Mouse (Mus musculus) ES-E14 (cell line): ENCODE measurements at regions not wholly inside any gene's neighbourhood (a gene's known extent, or its start where the extent isn't known, plus 50 kb on each side); places are given as distances from the start of the nearest gene placed in this dataset.

ENCODE experiments used
- DNase-seq: peaks from one replicate; pipeline ENCODE4 v3.0.0-alpha.2; 2013; ENCODE audit warnings: low read depth, low spot score
- H3K27ac ChIP-seq: 2 replicates; pipeline ENCODE4 v1.5.1; 2012; ENCODE audit warnings: low read depth, mild to moderate bottlenecking, low read length, moderate library complexity, mixed read lengths; ENCODE audit not compliant: poor library complexity, insufficient read depth, severe bottlenecking
- H3K36me3 ChIP-seq: 2 replicates; pipeline ENCODE4 v1.6.1; 2012; ENCODE audit warnings: mild to moderate bottlenecking, low read length, moderate library complexity, mixed read lengths; ENCODE audit not compliant: control insufficient read depth, poor library complexity, insufficient read depth, severe bottlenecking
- H3K4me1 ChIP-seq, 2 experiments: fragments of 150-350 bp in 1 of 2; sonication (generic) in 1 of 2; 2 replicates each; pipeline ENCODE4 v1.6.1; 2012; ENCODE audit warnings: low read length in 2 of 2, mild to moderate bottlenecking in 1 of 2, mixed read lengths in 1 of 2; ENCODE audit not compliant: control insufficient read depth in 2 of 2, insufficient read depth in 2 of 2, poor library complexity in 1 of 2
- H3K4me3 ChIP-seq, 2 experiments: fragments of 150-350 bp in 1 of 2; sonication (generic) in 1 of 2; 2 replicates each; pipeline ENCODE4 v1.5.1; 2012; ENCODE audit warnings: low read length in 2 of 2, low read depth in 1 of 2, mild to moderate bottlenecking in 1 of 2, mixed read lengths in 1 of 2; ENCODE audit not compliant: insufficient read depth in 1 of 2, poor library complexity in 1 of 2, severe bottlenecking in 1 of 2
- H3K9ac ChIP-seq: 2 replicates; pipeline ENCODE4 v1.6.1; 2012; ENCODE audit warnings: low read depth, mild to moderate bottlenecking, low read length, mixed read lengths; ENCODE audit not compliant: poor library complexity, insufficient read depth, severe bottlenecking
- H3K9me3 ChIP-seq: fragments of 150-350 bp; sonication (generic); 2 replicates; pipeline ENCODE4 v1.6.1; 2012; ENCODE audit warnings: low read depth, mild to moderate bottlenecking, low read length; ENCODE audit not compliant: control insufficient read depth, insufficient read depth
- CHD2 ChIP-seq: IDR thresholded peaks from 2 replicates; pipeline ENCODE4 v1.6.1; 2014; ENCODE audit warnings: mild to moderate bottlenecking, low read depth, low read length, inconsistent platforms
- HCFC1 ChIP-seq: IDR thresholded peaks from 2 replicates; pipeline ENCODE4 v1.6.1; 2012; ENCODE audit warnings: low read length, inconsistent platforms, borderline replicate concordance; ENCODE audit not compliant: insufficient read depth
- MAFK ChIP-seq: IDR thresholded peaks from 2 replicates; pipeline ENCODE4 v1.6.1; 2014; ENCODE audit warnings: mild to moderate bottlenecking, low read depth, low read length, inconsistent platforms; ENCODE audit not compliant: insufficient read depth
- ZC3H11A ChIP-seq: IDR thresholded peaks from 2 replicates; pipeline ENCODE4 v1.6.1; 2012; ENCODE audit warnings: low read depth, mild to moderate bottlenecking, inconsistent platforms, low read length, borderline replicate concordance
- ZNF384 ChIP-seq: IDR thresholded peaks from 2 replicates; pipeline ENCODE4 v1.6.1; 2012; ENCODE audit warnings: low read depth, low read length, inconsistent platforms
- in situ Hi-C, 2 experiments: fragments of 600-800 bp; cut with MboI; formaldehyde crosslinking; loops; one replicate each; pipeline ENCODE4 v1.15.1; 2025; ENCODE audit warnings: low sequenced_read_pairs in 2 of 2, inconsistent platforms in 1 of 2; ENCODE audit not compliant: unreplicated experiment in 2 of 2

GRCm38 (mm10) chr2:135525779-135526178 lies 133.0 kb upstream of the Plcb4 start:
- DNase-seq, result no peak

GRCm38 (mm10) chr2:135529619-135530018 lies 129.2 kb upstream of the Plcb4 start:
- in situ Hi-C loops, result no loop called here
- Histone ChIP-seq H3K36me3 (no peaks in the 10 kb centered on the region), H3K4me1 (no peaks in the 10 kb centered on the region), H3K9me3 (no peaks in the 10 kb centered on the region), H3K9ac (no peak overlapping the region), H3K27ac (no peak overlapping the region), H3K4me3 (no peak overlapping the region)
- TF ChIP-seq MAFK (no peak), ZC3H11A (no peak), ZNF384 (no peak), CHD2 (no peak)
- no peak for DNase-seq

More at GRCm38 (mm10) chr2:135525779-135526178, 133.0 kb upstream of the Plcb4 start:
- no peak overlapping the region for H3K4me3 ChIP-seq
- H3K36me3 ChIP-seq, result no peaks in the 10 kb centered on the region
- H3K4me1 ChIP-seq, result no peaks in the 10 kb centered on the region
- H3K9me3 ChIP-seq, result no peaks in the 10 kb centered on the region
- no peak overlapping the region for H3K27ac ChIP-seq
- no peak for TF ChIP-seq CHD2
- no peak for TF ChIP-seq ZNF384
- TF ChIP-seq MAFK, result no peak
- no peak for TF ChIP-seq HCFC1
- no peak for TF ChIP-seq ZC3H11A
- H3K9ac ChIP-seq, result no peak overlapping the region
- in situ Hi-C loops, result no loop called here

- in situ Hi-C loops, result no loop called here
- no peak overlapping the region for H3K4me3 ChIP-seq
- H3K27ac ChIP-seq, result no peak overlapping the region
Measured at GRCm38 (mm10) chr2:135536303-135536871, 122.4 kb upstream of the Plcb4 start.

GRCm38 (mm10) chr2:135538022-135538421 lies 120.8 kb upstream of the Plcb4 start:
- in situ Hi-C loops, result no loop called here
- H3K9ac ChIP-seq, result no peak overlapping the region
- no peak for TF ChIP-seq ZNF384
- TF ChIP-seq CHD2, result no peak
- no peak for TF ChIP-seq HCFC1
- H3K9me3 ChIP-seq, result no peaks in the 10 kb centered on the region
- no peak for DNase-seq
- no peak overlapping the region for H3K27ac ChIP-seq
- no peak overlapping the region for H3K4me3 ChIP-seq
- no peaks in the 10 kb centered on the region for H3K36me3 ChIP-seq
- no peaks in the 10 kb centered on the region for H3K4me1 ChIP-seq

More at GRCm38 (mm10) chr2:135536303-135536871, 122.4 kb upstream of the Plcb4 start:
- H3K36me3 ChIP-seq, result no peaks in the 10 kb centered on the region
- TF ChIP-seq HCFC1, result no peak
- no peak for TF ChIP-seq CHD2
- no peak for TF ChIP-seq ZNF384
- TF ChIP-seq MAFK, result no peak
- no peak for TF ChIP-seq ZC3H11A
- H3K9ac ChIP-seq, result no peak overlapping the region
- no peaks in the 10 kb centered on the region for H3K9me3 ChIP-seq
- no peaks in the 10 kb centered on the region for H3K4me1 ChIP-seq
- DNase-seq, result no peak

- Histone ChIP-seq H3K9ac (no peak overlapping the region), H3K27ac (no peak overlapping the region), H3K9me3 (no peaks in the 10 kb centered on the region), H3K36me3 (no peaks in the 10 kb centered on the region), H3K4me3 (no peak overlapping the region), H3K4me1 (no peaks in the 10 kb centered on the region)
- TF ChIP-seq MAFK, result no peak
- no peak for DNase-seq
- in situ Hi-C loops, result no loop called here
Measured at GRCm38 (mm10) chr2:135541058-135541457, 117.8 kb upstream of the Plcb4 start.
